Mouse (Mus musculus) midbrain, postnatal 0 days (tissue): ENCODE data around the gene Rhot2. TPM values are rescaled to one million over a fixed set of nuclear protein-coding genes. Genes with fewer than 3 reads are reported as not detected.

Source experiments
- ATAC-seq: fragments of 200-750 bp; cut with Nextera tagmentation; 2 replicates; pipeline ENCODE4 v1.8.0; 2017; ENCODE audit warnings: moderate number of reproducible peaks, mild to moderate bottlenecking, moderate TSS enrichment, moderate library complexity; ENCODE audit not compliant: low FRiP score
- DNase-seq: peaks from one replicate; pipeline ENCODE4 v3.0.0-alpha.2; 2015; ENCODE audit warnings: low spot score
- H3K27ac ChIP-seq: fragments of 300-500 bp; sonication (generic); 2 replicates; pipeline ENCODE4 v1.5.1; 2014; ENCODE audit warnings: low read depth, mild to moderate bottlenecking, low read length, mixed read lengths
- H3K27me3 ChIP-seq: fragments of 300-500 bp; sonication (generic); 2 replicates; pipeline ENCODE4 v1.6.1; 2014; ENCODE audit warnings: low read length, control low read depth, mixed read lengths; ENCODE audit not compliant: insufficient read depth
- H3K36me3 ChIP-seq: fragments of 300-500 bp; sonication (generic); 2 replicates; pipeline ENCODE4 v1.6.1; 2014; ENCODE audit warnings: low read length, control low read depth, mixed read lengths; ENCODE audit not compliant: insufficient read depth
- H3K4me1 ChIP-seq: fragments of 300-500 bp; sonication (generic); 2 replicates; pipeline ENCODE4 v1.6.1; 2014; ENCODE audit warnings: mild to moderate bottlenecking, control low read depth, antibody characterized with exemption, low read length, mixed read lengths; ENCODE audit not compliant: insufficient read depth
- H3K4me2 ChIP-seq: fragments of 300-500 bp; sonication (generic); 2 replicates; pipeline ENCODE4 v1.6.1; 2014; ENCODE audit warnings: low read depth, mild to moderate bottlenecking, low read length, mixed read lengths; ENCODE audit not compliant: poor library complexity, severe bottlenecking
- H3K4me3 ChIP-seq: fragments of 300-500 bp; sonication (generic); 2 replicates; pipeline ENCODE4 v1.5.1; 2014; ENCODE audit warnings: low read depth, mild to moderate bottlenecking, low read length, moderate library complexity
- H3K9ac ChIP-seq: fragments of 300-500 bp; sonication (generic); replicated peaks from 2 replicates; pipeline ENCODE4 v1.6.1; 2014; ENCODE audit warnings: mild to moderate bottlenecking, low read length, moderate library complexity, mixed read lengths; ENCODE audit not compliant: poor library complexity, severe bottlenecking
- H3K9me3 ChIP-seq: fragments of 300-500 bp; sonication (generic); 2 replicates; pipeline ENCODE4 v1.6.1; 2016; ENCODE audit warnings: low read length, control low read depth
- CTCF ChIP-seq: IDR thresholded peaks from 2 replicates; pipeline ENCODE4 v1.5.1; 2016; ENCODE audit warnings: antibody characterized with exemption, mild to moderate bottlenecking
- WGBS: fragments of 180-500 bp; shearing (Covaris S2); extraction: QIAGEN DNeasy Blood & Tissue Kit; methylation state at CpG from one replicate; pipeline ENCODE4 v1.1.7; 2014; 5-methylcytosine and 5-hydroxymethylcytosine counted together
- microRNA-seq: library from miRNA; unstranded; fragments of <30 nt; microRNA quantifications from one replicate; pipeline ENCODE4, GENCODE M21; 2016; ENCODE audit warnings: borderline number of aligned reads
- polyA plus RNA-seq: library from polyadenylated mRNA; unstranded; fragments of >200 nt; fragmentation: Nextera tagmentation; extraction: Ambion mirVana; gene quantifications from 2 replicates; pipeline ENCODE4 v1.2.1, GENCODE M21; 2015
- total RNA-seq: library from RNA; depleted of rRNA; stranded (reverse); fragments of >200 nt; gene quantifications from 2 replicates; pipeline ENCODE4 v1.2.3, GENCODE M21; 2014; rRNA removed

The Rhot2 gene
- total and polyA plus RNA-seq, 2 experiments from 2014 or later, result 16.2 to 49.2 TPM

DNA sequence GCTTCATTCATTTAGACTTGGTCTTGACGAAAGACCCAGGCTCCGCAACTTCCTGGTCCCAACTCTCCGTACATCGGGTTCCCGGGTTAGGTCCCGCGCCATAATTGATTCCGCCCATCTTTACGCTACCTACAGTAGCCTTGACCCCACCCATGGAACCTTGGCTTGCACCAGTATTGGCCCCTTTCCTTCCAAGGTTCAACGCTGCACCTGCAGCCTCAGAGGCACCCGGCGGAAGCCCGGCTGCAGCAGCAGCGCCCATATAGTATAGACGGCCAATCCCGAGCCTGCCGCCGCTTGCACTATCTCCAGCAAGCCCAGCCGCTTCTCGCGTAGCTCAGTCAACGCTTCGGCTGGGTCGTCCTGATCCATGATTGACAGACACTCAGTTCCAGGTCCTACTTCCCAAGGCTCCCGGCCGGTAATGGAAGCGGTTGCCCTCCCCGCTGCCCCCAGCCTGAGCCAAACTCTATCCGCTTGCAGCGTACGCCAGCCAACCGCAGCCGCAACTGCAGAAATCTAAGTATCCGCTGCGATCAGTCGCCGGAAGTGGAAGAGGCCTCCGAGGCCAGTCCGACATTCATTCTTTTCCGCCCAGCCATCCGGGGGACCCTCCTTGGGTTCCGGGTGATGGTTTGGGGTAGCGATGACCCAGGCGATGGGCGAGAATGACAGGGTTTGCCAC lies 52.7 kb downstream of the Rhot2 start:
- peak; percentile 86 for DNase-seq
- under 1% methylated on average over 44 of the region's 45 CpGs for WGBS
- peak; percentile 78 for ATAC-seq
- H3K36me3 ChIP-seq, result peaks cover 15% of the 10 kb centered on the region; the same call in 1 of the 2 replicates
- peak overlapping the region; percentile 79 for H3K9ac ChIP-seq
- peak overlapping the region; percentile 87 for H3K4me2 ChIP-seq
- H3K9me3 ChIP-seq, result no peaks in the 10 kb centered on the region
- H3K27ac ChIP-seq, result peak overlapping the region; percentile 90
- H3K4me3 ChIP-seq, result peak overlapping the region; percentile 84
- H3K27me3 ChIP-seq, result 0 out of 2 replicates have a peak, but pooled peaks cover 6% of the 10 kb centered on the region
- no peak for TF ChIP-seq CTCF
- H3K4me1 ChIP-seq, result peaks cover 16% of the 10 kb centered on the region; the same call in 1 of the 2 replicates

GRCm38 (mm10) chr17:25791320-25791842 lies 53.3 kb downstream of the Rhot2 start:
- DNase-seq (peak; percentile 48), ATAC-seq (0 out of 2 replicates have a peak, but pooled peaks have one; percentile 2)
- H3K27me3 ChIP-seq, result 0 out of 2 replicates have a peak, but pooled peaks cover 1% of the 10 kb centered on the region
- peak overlapping the region; percentile 87 for H3K4me2 ChIP-seq
- H3K9me3 ChIP-seq, result no peaks in the 10 kb centered on the region
- peak; percentile 33 for TF ChIP-seq CTCF
- 26% methylated on average over 19 of the region's 19 CpGs for WGBS
- peak overlapping the region; percentile 84 for H3K4me3 ChIP-seq
- peaks cover 16% of the 10 kb centered on the region; the same call in 1 of the 2 replicates for H3K4me1 ChIP-seq
- H3K9ac ChIP-seq, result peak overlapping the region; percentile 79
- H3K27ac ChIP-seq, result peak overlapping the region; percentile 90
- peaks cover 15% of the 10 kb centered on the region; the same call in 1 of the 2 replicates for H3K36me3 ChIP-seq

Small RNA genes within 50 kb of the gene (microRNA-seq; reads per million reads assigned to microRNA genes)
- 1.0 reads per million for gene Mir3082

Other genes with a start within 250 kb of the Rhot2 start
- 34.4 and 42.2 TPM in 2 replicates for gene Gng13, start 127.7 kb downstream of the Rhot2 start, total RNA-seq
- gene Gng13, start 127.7 kb downstream of the Rhot2 start, polyA plus RNA-seq, result 21.0 and 25.8 TPM in 2 replicates
- 3.4 and 5.8 TPM in 2 replicates for gene Chtf18, start 117.4 kb downstream of the Rhot2 start, total RNA-seq
- gene Chtf18, start 117.4 kb downstream of the Rhot2 start, polyA plus RNA-seq, result 2.2 and 2.5 TPM in 2 replicates
- gene Rpusd1, start 117.2 kb downstream of the Rhot2 start, total RNA-seq, result 8.0 and 10.5 TPM in 2 replicates
- gene Rpusd1, start 117.2 kb downstream of the Rhot2 start, polyA plus RNA-seq, result 26.7 and 33.3 TPM in 2 replicates
- gene Mslnl, start 108.8 kb downstream of the Rhot2 start, total RNA-seq, result not detected in 2 replicates
- not detected in 2 replicates for gene Mslnl, start 108.8 kb downstream of the Rhot2 start, polyA plus RNA-seq
- 0.52 and 1.6 TPM in 2 replicates for gene Msln, start 90.5 kb downstream of the Rhot2 start, total RNA-seq
- gene Msln, start 90.5 kb downstream of the Rhot2 start, polyA plus RNA-seq, result 2.2 and 3.6 TPM in 2 replicates
- 25.2 and 27.3 TPM in 2 replicates for gene Narfl, start 71.1 kb downstream of the Rhot2 start, total RNA-seq
- 25.1 and 27.2 TPM in 2 replicates for gene Narfl, start 71.1 kb downstream of the Rhot2 start, polyA plus RNA-seq
- 149 and 156 TPM in 2 replicates for gene Haghl, start 59.2 kb downstream of the Rhot2 start, total RNA-seq
- gene Haghl, start 59.2 kb downstream of the Rhot2 start, polyA plus RNA-seq, result 206 and 228 TPM in 2 replicates
- gene Ccdc78, start 58.3 kb downstream of the Rhot2 start, total RNA-seq, result 0.44 TPM in 1 of 2 replicates, not detected in the other
- gene Ccdc78, start 58.3 kb downstream of the Rhot2 start, polyA plus RNA-seq, result 0.39 and 0.65 TPM in 2 replicates
- gene Fam173a, start 52.0 kb downstream of the Rhot2 start, total RNA-seq, result 65.8 and 74.2 TPM in 2 replicates
- gene Fam173a, start 52.0 kb downstream of the Rhot2 start, polyA plus RNA-seq, result 106 and 116 TPM in 2 replicates
- not detected in 2 replicates for gene AC134908.4, start 49.2 kb downstream of the Rhot2 start, total RNA-seq
- gene AC134908.4, start 49.2 kb downstream of the Rhot2 start, polyA plus RNA-seq, result 0.89 TPM in 1 of 2 replicates, not detected in the other
- 155 and 236 TPM in 2 replicates for gene Metrn, start 47.7 kb downstream of the Rhot2 start, total RNA-seq
- gene Metrn, start 47.7 kb downstream of the Rhot2 start, polyA plus RNA-seq, result 50.0 and 54.3 TPM in 2 replicates
- gene Fbxl16, start 35.8 kb downstream of the Rhot2 start, total RNA-seq, result 140 and 154 TPM in 2 replicates
- 43.1 and 51.7 TPM in 2 replicates for gene Fbxl16, start 35.8 kb downstream of the Rhot2 start, polyA plus RNA-seq
- gene Wdr24, start 21.2 kb downstream of the Rhot2 start, total RNA-seq, result 33.4 and 37.6 TPM in 2 replicates
- 24.7 and 27.3 TPM in 2 replicates for gene Wdr24, start 21.2 kb downstream of the Rhot2 start, polyA plus RNA-seq
- gene Jmjd8, start 16.0 kb downstream of the Rhot2 start, total RNA-seq, result 39.1 and 46.2 TPM in 2 replicates
- 43.8 and 45.9 TPM in 2 replicates for gene Jmjd8, start 16.0 kb downstream of the Rhot2 start, polyA plus RNA-seq
- gene Stub1, start 11.4 kb downstream of the Rhot2 start, total RNA-seq, result 237 and 248 TPM in 2 replicates
- 374 and 397 TPM in 2 replicates for gene Stub1, start 11.4 kb downstream of the Rhot2 start, polyA plus RNA-seq
- 95.2 and 168 TPM in 2 replicates for gene Rhbdl1, start 7.6 kb downstream of the Rhot2 start, total RNA-seq
- gene Rhbdl1, start 7.6 kb downstream of the Rhot2 start, polyA plus RNA-seq, result 97.0 and 110 TPM in 2 replicates
- gene Gm20683, start 3.1 kb downstream of the Rhot2 start, total RNA-seq, result 25.8 and 34.3 TPM in 2 replicates
- gene Gm20683, start 3.1 kb downstream of the Rhot2 start, polyA plus RNA-seq, result 11.9 and 14.2 TPM in 2 replicates
- gene Wdr90, start 16.6 kb upstream of the Rhot2 start, total RNA-seq, result 36.2 and 44.3 TPM in 2 replicates
- 14.2 and 15.0 TPM in 2 replicates for gene Wdr90, start 16.6 kb upstream of the Rhot2 start, polyA plus RNA-seq
- 14.6 and 29.9 TPM in 2 replicates for gene Mcrip2, start 23.9 kb upstream of the Rhot2 start, total RNA-seq
- 39.5 and 45.5 TPM in 2 replicates for gene Mcrip2, start 23.9 kb upstream of the Rhot2 start, polyA plus RNA-seq
- gene Mettl26, start 30.2 kb upstream of the Rhot2 start, total RNA-seq, result 53.8 and 64.8 TPM in 2 replicates
- 67.3 and 74.0 TPM in 2 replicates for gene Mettl26, start 30.2 kb upstream of the Rhot2 start, polyA plus RNA-seq
- 0.77 and 1.7 TPM in 2 replicates for gene Wfikkn1, start 36.0 kb upstream of the Rhot2 start, total RNA-seq
- 0.42 and 0.56 TPM in 2 replicates for gene Wfikkn1, start 36.0 kb upstream of the Rhot2 start, polyA plus RNA-seq
- gene Rab40c, start 74.9 kb upstream of the Rhot2 start, total RNA-seq, result 42.1 and 43.0 TPM in 2 replicates
- gene Rab40c, start 74.9 kb upstream of the Rhot2 start, polyA plus RNA-seq, result 36.2 and 38.9 TPM in 2 replicates
- 73.6 and 111 TPM in 2 replicates for gene Pigq, start 100.1 kb upstream of the Rhot2 start, total RNA-seq
- gene Pigq, start 100.1 kb upstream of the Rhot2 start, polyA plus RNA-seq, result 75.4 and 79.7 TPM in 2 replicates
- 0.47 and 0.60 TPM in 2 replicates for gene Nhlrc4, start 100.1 kb upstream of the Rhot2 start, total RNA-seq
- 0.35 and 0.91 TPM in 2 replicates for gene Nhlrc4, start 100.1 kb upstream of the Rhot2 start, polyA plus RNA-seq
- 2.9 and 4.1 TPM in 2 replicates for gene A930017K11Rik, start 107.7 kb upstream of the Rhot2 start, total RNA-seq
- 3.2 and 3.7 TPM in 2 replicates for gene A930017K11Rik, start 107.7 kb upstream of the Rhot2 start, polyA plus RNA-seq
- 29.7 and 36.8 TPM in 2 replicates for gene Capn15, start 140.9 kb upstream of the Rhot2 start, total RNA-seq
- gene Capn15, start 140.9 kb upstream of the Rhot2 start, polyA plus RNA-seq, result 14.7 and 20.1 TPM in 2 replicates
- gene Rab11fip3, start 224.7 kb upstream of the Rhot2 start, total RNA-seq, result 34.7 and 35.7 TPM in 2 replicates
- gene Rab11fip3, start 224.7 kb upstream of the Rhot2 start, polyA plus RNA-seq, result 14.8 and 18.3 TPM in 2 replicates
- gene Decr2, start 245.5 kb upstream of the Rhot2 start, total RNA-seq, result 38.0 and 41.1 TPM in 2 replicates
- 42.3 and 44.4 TPM in 2 replicates for gene Decr2, start 245.5 kb upstream of the Rhot2 start, polyA plus RNA-seq